Mouse (Mus musculus) limb, embryonic 12.5 days (tissue): Measurements from ENCODE around the gene Satb1. TPM values are rescaled to one million over a fixed set of nuclear protein-coding genes. Genes with fewer than 3 reads are reported as not detected.

ENCODE experiments used
- ATAC-seq: fragments of 200-750 bp; cut with Nextera tagmentation; 2 replicates; pipeline ENCODE4 v1.8.0; 2017; ENCODE audit warnings: low read depth, moderate TSS enrichment; ENCODE audit not compliant: insufficient number of reproducible peaks, insufficient read depth, low FRiP score, low TSS enrichment
- H3K27ac ChIP-seq: fragments of 300-500 bp; sonication (generic); 2 replicates; pipeline ENCODE4 v1.5.1; 2016; ENCODE audit warnings: mild to moderate bottlenecking, moderate library complexity
- H3K27me3 ChIP-seq: fragments of 300-500 bp; sonication (generic); 2 replicates; pipeline ENCODE4 v1.6.1; 2016; ENCODE audit warnings: mild to moderate bottlenecking, moderate library complexity
- H3K36me3 ChIP-seq: fragments of 300-500 bp; sonication (generic); 2 replicates; pipeline ENCODE4 v1.6.1; 2016; ENCODE audit warnings: mild to moderate bottlenecking, moderate library complexity
- H3K4me1 ChIP-seq: fragments of 300-500 bp; sonication (generic); replicated peaks from 2 replicates; pipeline ENCODE4 v1.6.1; 2016
- H3K4me2 ChIP-seq: fragments of 300-500 bp; sonication (generic); 2 replicates; pipeline ENCODE4 v1.6.1; 2016; ENCODE audit warnings: mild to moderate bottlenecking, moderate library complexity
- H3K4me3 ChIP-seq: fragments of 300-500 bp; sonication (generic); replicated peaks from 2 replicates; pipeline ENCODE4 v1.5.1; 2016; ENCODE audit warnings: mild to moderate bottlenecking
- H3K9ac ChIP-seq: fragments of 300-500 bp; sonication (generic); replicated peaks from 2 replicates; pipeline ENCODE4 v1.6.1; 2016; ENCODE audit warnings: mild to moderate bottlenecking, moderate library complexity
- H3K9me3 ChIP-seq: fragments of 300-500 bp; sonication (generic); 2 replicates; pipeline ENCODE4 v1.6.1; 2016; ENCODE audit warnings: mild to moderate bottlenecking, moderate library complexity
- WGBS: fragments of 180-500 bp; shearing (Covaris S2); methylation state at CpG from one replicate; pipeline ENCODE4 v1.1.7; 2016; 5-methylcytosine and 5-hydroxymethylcytosine counted together
- polyA plus RNA-seq: library from polyadenylated mRNA; unstranded; fragments of >200 nt; fragmentation: Nextera tagmentation; extraction: Ambion mirVana; gene quantifications from 2 replicates; pipeline ENCODE4 v1.2.1, GENCODE M21; 2016

The Satb1 gene
- polyA plus RNA-seq = 18.2 and 19.5 TPM in 2 replicates

GRCm38 (mm10) chr17:51832900-51833577 is at the start of gene Satb1:
Gene Satb1 (minus strand): TSS chr17:51833290.
- Histone ChIP-seq H3K4me1 (peaks cover 21% of the 10 kb centered on the region), H3K36me3 (no peaks in the 10 kb centered on the region), H3K27ac (no peak within 1 kb of the TSS), H3K9ac (peak within 1 kb of the TSS; percentile 71), H3K4me2 (peak within 1 kb of the TSS; percentile 98), H3K4me3 (peak within 1 kb of the TSS; percentile 72), H3K27me3 (peaks cover 59% of the 10 kb centered on the region), H3K9me3 (no peaks in the 10 kb centered on the region)
- peak; percentile 81 for ATAC-seq
- WGBS = under 1% methylated on average over 38 of the region's 52 CpGs

- H3K36me3 ChIP-seq = no peaks in the 10 kb centered on the region
- H3K27ac ChIP-seq = no peak overlapping the region
- no peak overlapping the region for H3K4me3 ChIP-seq
- H3K4me1 ChIP-seq = no peaks in the 10 kb centered on the region
- H3K9me3 ChIP-seq = no peaks in the 10 kb centered on the region
- H3K27me3 ChIP-seq = no peaks in the 10 kb centered on the region
- 80% methylated on average over 12 of the region's 12 CpGs for WGBS
- no peak for ATAC-seq
- H3K9ac ChIP-seq = no peak overlapping the region
- H3K4me2 ChIP-seq = no peak overlapping the region
Measured at GRCm38 (mm10) chr17:51882566-51882965, 49.5 kb upstream of the Satb1 start.

- ATAC-seq = no peak
- WGBS = 86% methylated on average over 8 of the region's 8 CpGs
- Histone ChIP-seq H3K4me1 (no peaks in the 10 kb centered on the region), H3K9ac (no peak overlapping the region), H3K36me3 (no peaks in the 10 kb centered on the region), H3K4me3 (no peak overlapping the region), H3K4me2 (no peak overlapping the region), H3K9me3 (no peaks in the 10 kb centered on the region), H3K27me3 (no peaks in the 10 kb centered on the region), H3K27ac (no peak overlapping the region)
Measured at GRCm38 (mm10) chr17:51880895-51881622, 48.0 kb upstream of the Satb1 start.

GRCm38 (mm10) chr17:51880221-51880620 is 47.1 kb upstream of the Satb1 start:
- WGBS = 56% methylated on average over 9 of the region's 9 CpGs
- H3K4me3 ChIP-seq = no peak overlapping the region

GRCm38 (mm10) chr17:51879736-51880135 is 46.6 kb upstream of the Satb1 start:
- H3K27ac ChIP-seq = no peak overlapping the region
- no peaks in the 10 kb centered on the region for H3K36me3 ChIP-seq
- no peak overlapping the region for H3K9ac ChIP-seq
- H3K9me3 ChIP-seq = no peaks in the 10 kb centered on the region
- H3K4me3 ChIP-seq = no peak overlapping the region
- ATAC-seq = no peak
- no peaks in the 10 kb centered on the region for H3K27me3 ChIP-seq
- H3K4me1 ChIP-seq = no peaks in the 10 kb centered on the region
- WGBS = 76% methylated on average over 5 of the region's 5 CpGs
- H3K4me2 ChIP-seq = no peak overlapping the region

More at GRCm38 (mm10) chr17:51880221-51880620, 47.1 kb upstream of the Satb1 start:
- no peak for ATAC-seq
- no peak overlapping the region for H3K4me2 ChIP-seq
- no peaks in the 10 kb centered on the region for H3K27me3 ChIP-seq
- H3K9me3 ChIP-seq = no peaks in the 10 kb centered on the region
- H3K36me3 ChIP-seq = no peaks in the 10 kb centered on the region
- H3K4me1 ChIP-seq = no peaks in the 10 kb centered on the region
- H3K9ac ChIP-seq = no peak overlapping the region
- H3K27ac ChIP-seq = no peak overlapping the region

- H3K4me3 ChIP-seq = no peak overlapping the region
- no peak for ATAC-seq
- 66% methylated on average over 2 of the region's 2 CpGs for WGBS
- H3K36me3 ChIP-seq = no peaks in the 10 kb centered on the region
- H3K9ac ChIP-seq = no peak overlapping the region
- H3K27ac ChIP-seq = no peak overlapping the region
- H3K9me3 ChIP-seq = no peaks in the 10 kb centered on the region
- no peaks in the 10 kb centered on the region for H3K27me3 ChIP-seq
- H3K4me2 ChIP-seq = no peak overlapping the region
- no peaks in the 10 kb centered on the region for H3K4me1 ChIP-seq
Measured at GRCm38 (mm10) chr17:51879171-51879570, 46.1 kb upstream of the Satb1 start.

- no peak overlapping the region for H3K4me3 ChIP-seq
- no peak overlapping the region for H3K27ac ChIP-seq
- H3K9me3 ChIP-seq = no peaks in the 10 kb centered on the region
- ATAC-seq = no peak
- 88% methylated on average over 5 of the region's 5 CpGs for WGBS
- H3K36me3 ChIP-seq = no peaks in the 10 kb centered on the region
- H3K4me1 ChIP-seq = no peaks in the 10 kb centered on the region
- H3K4me2 ChIP-seq = no peak overlapping the region
- H3K27me3 ChIP-seq = no peaks in the 10 kb centered on the region
- no peak overlapping the region for H3K9ac ChIP-seq
Measured at GRCm38 (mm10) chr17:51876471-51876870, 43.4 kb upstream of the Satb1 start.

- H3K4me2 ChIP-seq = no peak overlapping the region
- WGBS = 91% methylated on average over 4 of the region's 4 CpGs
- no peak overlapping the region for H3K9ac ChIP-seq
- no peaks in the 10 kb centered on the region for H3K4me1 ChIP-seq
- no peak for ATAC-seq
- H3K9me3 ChIP-seq = no peaks in the 10 kb centered on the region
- no peaks in the 10 kb centered on the region for H3K27me3 ChIP-seq
- no peak overlapping the region for H3K27ac ChIP-seq
- no peak overlapping the region for H3K4me3 ChIP-seq
- H3K36me3 ChIP-seq = no peaks in the 10 kb centered on the region
Measured at GRCm38 (mm10) chr17:51857616-51858015, 24.5 kb upstream of the Satb1 start.

GRCm38 (mm10) chr17:51856332-51856731 is 23.2 kb upstream of the Satb1 start:
- no peak overlapping the region for H3K4me3 ChIP-seq
- no peaks in the 10 kb centered on the region for H3K4me1 ChIP-seq
- H3K9ac ChIP-seq = no peak overlapping the region
- no peaks in the 10 kb centered on the region for H3K27me3 ChIP-seq
- H3K27ac ChIP-seq = no peak overlapping the region
- H3K4me2 ChIP-seq = no peak overlapping the region
- no peaks in the 10 kb centered on the region for H3K9me3 ChIP-seq
- WGBS = 78% methylated on average over 3 of the region's 3 CpGs
- no peaks in the 10 kb centered on the region for H3K36me3 ChIP-seq
- ATAC-seq = no peak

GRCm38 (mm10) chr17:51855261-51855660 is 22.2 kb upstream of the Satb1 start:
- no peaks in the 10 kb centered on the region for H3K9me3 ChIP-seq
- no peak overlapping the region for H3K27ac ChIP-seq
- no peak overlapping the region for H3K4me2 ChIP-seq
- H3K36me3 ChIP-seq = no peaks in the 10 kb centered on the region
- H3K4me3 ChIP-seq = no peak overlapping the region
- H3K27me3 ChIP-seq = no peaks in the 10 kb centered on the region
- no peak for ATAC-seq
- H3K9ac ChIP-seq = no peak overlapping the region
- WGBS = 77% methylated on average over 3 of the region's 3 CpGs
- no peaks in the 10 kb centered on the region for H3K4me1 ChIP-seq

- no peak overlapping the region for H3K4me3 ChIP-seq
- no peak overlapping the region for H3K27ac ChIP-seq
- 82% methylated on average over 5 of the region's 5 CpGs for WGBS
- no peaks in the 10 kb centered on the region for H3K4me1 ChIP-seq
- H3K9ac ChIP-seq = no peak overlapping the region
- H3K36me3 ChIP-seq = no peaks in the 10 kb centered on the region
- no peaks in the 10 kb centered on the region for H3K9me3 ChIP-seq
- H3K27me3 ChIP-seq = no peaks in the 10 kb centered on the region
- H3K4me2 ChIP-seq = no peak overlapping the region
- no peak for ATAC-seq
Measured at GRCm38 (mm10) chr17:51853952-51854351, 20.9 kb upstream of the Satb1 start.
